Mouse (Mus musculus) telencephalon, adult 2 months (tissue): ENCODE measurements around the gene Cyp2u1.
"Not testable (repeated sequence)": the region's sequence is repeated elsewhere in the genome, so short reads cannot be mapped to it uniquely, and the experiment has no call there.

Experiments used
- DNase-seq: peaks from one replicate; pipeline ENCODE4 v3.0.0-alpha.2; 2011; ENCODE audit warnings: low read depth, low spot score

Cyp2u1 gene

DNA sequence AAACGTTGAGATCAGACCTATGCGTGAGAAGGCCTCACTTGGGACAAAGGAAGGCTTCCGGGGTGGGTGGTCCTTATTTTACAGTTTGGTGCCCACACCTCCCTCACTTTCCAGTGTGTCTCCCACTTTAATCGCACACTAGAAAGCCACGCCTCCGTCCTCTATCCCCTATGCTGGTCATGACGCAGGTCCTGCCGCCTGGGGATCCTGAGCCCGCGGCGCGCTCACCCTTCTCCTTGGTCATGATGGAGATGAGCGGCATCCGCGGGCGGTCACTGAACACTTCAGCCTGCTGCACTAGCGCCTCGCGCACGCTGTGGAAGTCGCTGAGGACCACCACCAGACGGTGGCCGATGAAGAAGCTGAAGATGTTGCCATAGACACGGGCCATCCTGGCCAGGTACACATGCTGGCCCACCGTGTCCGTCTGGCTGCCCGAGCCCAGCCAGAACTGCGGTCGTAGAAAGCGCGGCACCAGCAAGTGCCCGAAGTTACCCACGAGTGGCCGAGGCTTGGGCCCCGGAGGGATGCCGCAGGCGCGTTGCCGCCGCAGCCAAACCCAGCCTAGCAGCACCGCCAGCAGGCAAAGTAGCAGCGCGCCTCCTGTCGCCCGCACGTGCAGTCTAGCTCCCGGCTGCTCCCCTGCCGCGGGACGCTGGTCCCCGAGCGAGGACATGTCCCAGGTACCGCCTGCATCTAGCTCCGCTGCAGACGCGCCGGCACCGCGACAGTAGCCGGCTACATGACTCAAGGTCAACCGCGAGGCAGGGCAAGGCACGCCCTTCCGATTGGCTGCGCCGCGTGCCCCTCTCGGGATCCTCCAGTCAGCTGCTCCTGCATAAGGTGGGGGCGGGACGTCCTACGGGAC, at the start of gene Cyp2u1:
Gene Cyp2u1 (minus strand): TSS at position 776 of the 868 bp plus-strand sequence.
- DNase-seq: peak; percentile 83

DNA sequence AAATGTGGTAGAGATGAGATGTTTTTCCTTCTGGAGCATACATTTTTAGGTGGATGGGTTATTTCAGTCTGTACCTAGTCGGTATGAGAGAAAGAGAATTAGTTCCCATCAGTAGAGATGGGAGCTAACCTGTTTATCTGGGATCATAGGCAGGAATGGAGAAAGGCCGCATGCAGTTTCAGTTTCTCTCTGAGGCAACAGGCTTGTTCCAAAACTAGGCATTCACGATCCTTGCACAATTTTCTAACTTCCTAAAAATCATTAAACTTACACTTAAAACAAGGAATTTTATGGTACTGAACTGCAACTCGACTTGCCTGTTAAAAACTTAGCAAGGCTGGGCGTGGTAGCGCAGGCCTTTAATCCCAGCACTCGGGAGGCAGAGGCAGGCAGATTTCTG, 47.5 kb upstream of the Cyp2u1 start:
- DNase-seq: no peak

DNA sequence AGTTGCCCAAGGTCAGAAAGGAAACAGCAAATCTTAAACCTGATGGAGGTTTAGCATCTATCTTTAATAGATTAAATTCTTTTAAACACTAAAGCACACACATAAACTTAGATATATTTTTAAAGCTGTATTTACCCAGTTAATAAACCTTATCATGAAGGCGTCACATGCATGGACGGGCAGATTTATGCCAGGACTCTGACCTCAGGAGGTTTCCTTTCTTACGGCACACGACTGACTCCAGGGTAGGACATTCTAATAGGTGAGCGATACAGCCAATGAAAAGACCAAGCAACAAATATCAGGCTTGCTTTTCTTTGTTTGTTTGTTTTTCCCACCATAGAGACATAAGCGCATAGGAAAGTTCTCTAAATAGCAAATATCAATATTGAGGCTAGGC, 46.0 kb upstream of the Cyp2u1 start:
- no peak for DNase-seq

DNA sequence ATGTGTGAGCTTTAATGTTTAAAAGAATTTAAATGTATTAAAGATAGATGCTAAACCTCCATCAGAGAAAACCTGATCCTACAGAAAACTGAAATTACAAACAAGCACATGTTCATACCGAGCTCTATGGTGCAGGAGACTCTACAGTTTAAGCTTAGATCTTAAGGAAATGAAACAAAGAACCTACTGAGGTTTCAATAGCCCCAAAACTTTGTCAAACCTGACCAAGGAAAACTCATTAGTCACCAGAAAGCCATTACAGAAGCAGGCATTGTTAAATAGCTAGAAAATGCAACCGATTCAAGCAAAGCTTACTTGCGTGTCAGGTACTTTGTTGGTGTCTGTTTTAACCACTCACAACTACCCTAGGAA, 45.5 kb upstream of the Cyp2u1 start:
- no peak for DNase-seq

- DNase-seq: no peak
Observed at GRCm38 (mm10) chr3:131347831-131348578, 45.0 kb upstream of the Cyp2u1 start.

- DNase-seq: no peak
Observed at GRCm38 (mm10) chr3:131345903-131346302, 42.9 kb upstream of the Cyp2u1 start.

- no peak for DNase-seq
Observed at GRCm38 (mm10) chr3:131343311-131343710, 40.3 kb upstream of the Cyp2u1 start.

- no peak for DNase-seq
Observed at GRCm38 (mm10) chr3:131340885-131341284, 37.9 kb upstream of the Cyp2u1 start.

DNA sequence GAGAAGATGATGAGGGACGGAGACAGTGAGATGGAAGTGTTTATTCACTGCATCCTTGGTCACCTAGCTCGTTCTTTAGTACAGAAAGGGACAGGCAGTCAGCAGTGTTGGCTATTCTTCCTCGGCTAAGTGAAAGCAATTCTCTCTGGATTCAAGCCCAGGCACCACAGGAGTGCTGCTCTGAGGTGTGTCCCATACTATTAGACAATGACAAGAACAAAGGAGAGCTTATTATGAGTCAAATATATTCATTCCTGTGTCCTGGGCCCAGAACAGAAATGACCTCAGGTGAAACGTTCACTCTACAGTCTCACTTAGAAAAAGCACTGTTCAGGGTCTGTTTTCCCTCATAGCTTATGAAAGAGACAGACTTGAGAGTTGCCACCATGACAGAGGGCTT, 36.3 kb upstream of the Cyp2u1 start:
- no peak for DNase-seq

- not testable (repeated sequence) for DNase-seq
Observed at GRCm38 (mm10) chr3:131337749-131338148, 34.7 kb upstream of the Cyp2u1 start.

- DNase-seq: no peak
Observed at GRCm38 (mm10) chr3:131336629-131337028, 33.6 kb upstream of the Cyp2u1 start.

DNA sequence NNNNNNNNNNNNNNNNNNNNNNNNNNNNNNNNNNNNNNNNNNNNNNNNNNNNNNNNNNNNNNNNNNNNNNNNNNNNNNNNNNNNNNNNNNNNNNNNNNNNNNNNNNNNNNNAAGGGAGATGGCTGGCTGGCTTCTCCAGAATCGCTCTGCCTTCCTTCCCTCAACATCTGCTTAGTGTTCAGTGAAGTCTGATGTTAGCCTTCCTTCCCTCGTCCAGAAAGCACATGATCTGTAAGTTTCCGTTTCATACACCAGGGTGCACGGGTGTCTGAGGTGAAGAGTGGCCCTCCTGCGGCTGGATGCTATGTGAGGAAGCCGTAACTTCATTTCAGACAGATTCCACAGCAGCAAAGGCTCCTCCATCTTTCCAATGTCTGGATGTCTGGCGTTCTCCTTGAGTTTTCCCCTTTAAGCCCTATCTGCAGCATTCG, 32.1 kb upstream of the Cyp2u1 start:
- DNase-seq: no peak

DNA sequence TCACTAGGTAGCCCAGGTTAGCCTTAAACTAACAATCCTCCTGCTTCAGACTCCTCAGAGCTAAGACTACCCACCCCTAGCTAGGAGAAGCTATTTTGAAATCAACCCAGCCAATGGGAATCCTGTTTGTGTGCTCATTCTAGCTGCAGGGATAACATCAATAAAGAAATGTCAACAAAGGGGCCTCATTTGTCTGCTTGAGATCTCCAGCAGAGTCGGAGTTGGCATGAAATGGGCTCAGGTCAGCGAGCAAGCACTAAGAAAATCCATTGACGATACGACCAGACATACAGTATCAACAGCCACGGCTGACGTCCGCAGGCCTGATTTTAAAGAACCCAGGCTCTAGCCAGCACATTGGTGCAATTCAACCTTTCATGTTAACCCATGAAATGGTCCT, 24.2 kb upstream of the Cyp2u1 start:
- DNase-seq: no peak

- no peak for DNase-seq
Observed at GRCm38 (mm10) chr3:131326637-131327036, 23.6 kb upstream of the Cyp2u1 start.

GRCm38 (mm10) chr3:131322081-131322815, 19.2 kb upstream of the Cyp2u1 start:
- DNase-seq: no peak

- peak; percentile 43 for DNase-seq
Observed at GRCm38 (mm10) chr3:131320184-131320583, 17.2 kb upstream of the Cyp2u1 start.

GRCm38 (mm10) chr3:131318211-131318610, 15.2 kb upstream of the Cyp2u1 start:
- DNase-seq: no peak

DNA sequence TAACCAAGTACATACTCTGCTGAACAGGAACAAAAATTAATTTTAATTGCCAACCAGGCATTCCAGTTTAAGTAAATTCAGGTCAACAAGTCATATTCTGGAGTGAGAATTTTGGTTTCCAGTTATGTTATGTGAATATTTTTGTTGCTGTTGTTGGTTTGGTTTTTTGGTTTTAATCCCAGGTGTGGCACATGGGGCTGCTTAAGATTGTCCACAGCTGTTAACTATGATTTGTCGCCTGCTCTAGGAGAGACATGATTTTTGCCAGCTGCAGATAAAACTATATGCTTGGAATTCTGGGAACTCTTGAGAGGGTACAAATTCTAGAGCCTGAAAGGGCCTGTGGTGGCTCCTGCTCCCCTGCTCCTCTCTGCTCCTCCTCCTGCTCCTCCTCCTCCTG, 14.1 kb upstream of the Cyp2u1 start:
- DNase-seq: no peak

DNA sequence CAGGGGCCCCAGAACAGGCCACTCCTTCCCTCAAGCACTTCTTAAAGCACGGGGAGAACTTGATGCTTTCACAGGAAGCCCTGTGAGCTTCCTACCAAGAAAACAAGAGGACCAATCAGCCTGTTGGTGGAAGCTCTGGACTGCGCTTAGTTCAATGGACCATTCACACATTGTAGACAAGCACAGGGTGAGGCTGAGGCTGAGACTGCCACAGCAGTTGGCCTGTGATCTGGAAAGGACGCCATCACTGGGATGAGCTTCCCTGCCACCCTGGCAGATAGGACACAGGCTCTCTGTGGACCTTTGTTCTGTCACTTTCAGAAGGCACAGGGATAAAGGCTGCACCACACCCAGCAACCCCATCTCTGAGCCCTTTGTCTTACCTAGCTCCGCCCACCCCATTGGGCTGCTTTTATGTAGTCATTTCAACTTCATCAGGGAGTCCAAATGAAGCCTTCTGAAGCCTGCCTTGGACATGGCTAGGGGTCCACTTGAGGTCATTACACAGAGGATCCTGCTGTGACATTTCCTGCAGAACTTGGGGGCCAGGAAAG, 13.0 kb upstream of the Cyp2u1 start:
- no peak for DNase-seq

- no peak for DNase-seq
Observed at GRCm38 (mm10) chr3:131312340-131312739, 9.3 kb upstream of the Cyp2u1 start.

- no peak for DNase-seq
Observed at GRCm38 (mm10) chr3:131310572-131310971, 7.5 kb upstream of the Cyp2u1 start.

- no peak for DNase-seq
Observed at GRCm38 (mm10) chr3:131307811-131308210, 4.8 kb upstream of the Cyp2u1 start.
